Mouse (Mus musculus) neural tube, embryonic 11.5 days (tissue): Measurements from ENCODE around the gene Sugp2. TPM values are rescaled to one million over a fixed set of nuclear protein-coding genes. Genes with fewer than 3 reads are reported as not detected.

ENCODE experiments used
- ATAC-seq: fragments of 200-750 bp; cut with Nextera tagmentation; 2 replicates; pipeline ENCODE4 v1.8.0; 2017; ENCODE audit warnings: moderate number of reproducible peaks, mild to moderate bottlenecking, moderate TSS enrichment, moderate library complexity; ENCODE audit not compliant: insufficient read depth, low FRiP score, low TSS enrichment
- DNase-seq: peaks from one replicate; pipeline ENCODE4 v3.0.0-alpha.2; 2015; ENCODE audit warnings: low spot score
- H3K27ac ChIP-seq: fragments of 300-500 bp; sonication (generic); 2 replicates; pipeline ENCODE4 v1.5.1; 2014; ENCODE audit warnings: low read depth, mild to moderate bottlenecking, low read length
- H3K27me3 ChIP-seq: fragments of 300-500 bp; sonication (generic); 2 replicates; pipeline ENCODE4 v1.6.1; 2014; ENCODE audit warnings: mild to moderate bottlenecking, low read length, mixed read lengths; ENCODE audit not compliant: control insufficient read depth, insufficient read depth
- H3K36me3 ChIP-seq: fragments of 300-500 bp; sonication (generic); 2 replicates; pipeline ENCODE4 v1.6.1; 2014; ENCODE audit warnings: mild to moderate bottlenecking, low read length, moderate library complexity, mixed read lengths; ENCODE audit not compliant: control insufficient read depth, insufficient read depth
- H3K4me1 ChIP-seq: fragments of 300-500 bp; sonication (generic); 2 replicates; pipeline ENCODE4 v1.6.1; 2014; ENCODE audit warnings: low read length, mixed read lengths; ENCODE audit not compliant: control insufficient read depth, insufficient read depth
- H3K4me2 ChIP-seq: fragments of 300-500 bp; sonication (generic); 2 replicates; pipeline ENCODE4 v1.6.1; 2014; ENCODE audit warnings: low read depth, mild to moderate bottlenecking, moderate library complexity
- H3K4me3 ChIP-seq: fragments of 300-500 bp; sonication (generic); 2 replicates; pipeline ENCODE4 v1.5.1; 2014; ENCODE audit warnings: low read depth, low read length
- H3K9ac ChIP-seq: fragments of 300-500 bp; sonication (generic); 2 replicates; pipeline ENCODE4 v1.6.1; 2014; ENCODE audit warnings: mild to moderate bottlenecking, low read length
- H3K9me3 ChIP-seq: fragments of 300-500 bp; sonication (generic); 2 replicates; pipeline ENCODE4 v1.6.1; 2016; ENCODE audit warnings: low read length; ENCODE audit not compliant: control insufficient read depth
- WGBS: fragments of 180-500 bp; shearing (Covaris S2); extraction: QIAGEN DNeasy Blood & Tissue Kit; methylation state at CpG from one replicate; pipeline ENCODE4 v1.1.7; 2014; 5-methylcytosine and 5-hydroxymethylcytosine counted together
- polyA plus RNA-seq: library from polyadenylated mRNA; unstranded; fragments of >200 nt; fragmentation: Nextera tagmentation; extraction: Ambion mirVana; gene quantifications from 2 replicates; pipeline ENCODE4 v1.2.1, GENCODE M21; 2014

The Sugp2 gene
- polyA plus RNA-seq, 1 experiment from 2014 or later = 50.6 TPM

- Histone ChIP-seq H3K27ac (no peak overlapping the region), H3K4me2 (no peak overlapping the region), H3K27me3 (no peaks in the 10 kb centered on the region), H3K9ac (no peak overlapping the region), H3K36me3 (peaks cover 37% of the 10 kb centered on the region), H3K9me3 (no peaks in the 10 kb centered on the region), H3K4me1 (no peaks in the 10 kb centered on the region), H3K4me3 (no peak overlapping the region)
- WGBS = 89% methylated on average over 2 of the region's 2 CpGs
- DNase-seq (no peak), ATAC-seq (no peak)
Measured at GRCm38 (mm10) chr8:70259043-70259442, 25.0 kb downstream of the Sugp2 start.

DNA sequence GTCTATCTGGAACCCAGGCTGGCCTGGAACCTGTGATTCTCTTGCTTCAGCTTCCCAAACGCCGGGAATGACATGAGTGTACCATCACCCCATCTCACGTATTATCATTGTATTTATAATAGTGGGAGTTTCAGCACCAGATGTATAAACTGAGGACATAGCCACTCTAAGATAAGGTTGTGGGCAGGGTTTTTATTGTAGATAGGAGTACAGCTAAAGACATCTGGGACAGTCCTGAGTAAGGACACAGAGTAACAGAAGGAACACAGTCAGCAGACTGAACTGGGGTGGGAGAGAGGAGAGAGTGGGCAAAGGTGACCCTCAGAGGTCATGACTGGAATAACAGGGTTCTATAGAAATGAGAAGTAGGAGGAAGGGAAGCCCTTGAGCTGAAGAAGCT, 33.6 kb downstream of the Sugp2 start:
- no peak for DNase-seq
- Histone ChIP-seq H3K4me1 (no peaks in the 10 kb centered on the region), H3K9ac (no peak overlapping the region), H3K27me3 (no peaks in the 10 kb centered on the region), H3K27ac (no peak overlapping the region), H3K4me2 (no peak overlapping the region), H3K36me3 (peaks cover 7% of the 10 kb centered on the region), H3K4me3 (no peak overlapping the region), H3K9me3 (no peaks in the 10 kb centered on the region)
- 85% methylated on average over 3 of the region's 3 CpGs for WGBS
- no peak for ATAC-seq

DNA sequence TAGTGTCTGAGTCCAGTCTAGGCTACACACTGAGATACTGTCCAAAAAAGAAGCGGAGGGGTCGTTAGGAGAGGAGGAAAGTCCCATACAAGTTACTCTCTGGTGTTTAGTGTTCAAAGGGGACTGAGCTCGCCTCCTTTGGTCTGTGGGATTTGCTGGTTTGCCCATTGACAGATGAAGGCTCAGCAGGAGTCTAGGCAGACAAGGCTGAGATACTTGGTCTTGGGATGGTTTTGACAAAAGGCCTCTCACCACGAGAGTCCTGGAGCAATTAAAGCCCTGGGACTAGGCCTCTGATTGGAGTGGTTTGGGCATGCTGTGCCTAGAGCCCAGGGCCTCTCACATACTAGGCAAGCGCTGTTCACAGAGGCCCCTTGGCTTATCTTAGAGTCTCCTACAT, 34.3 kb downstream of the Sugp2 start:
- Histone ChIP-seq H3K4me1 (no peaks in the 10 kb centered on the region), H3K9me3 (no peaks in the 10 kb centered on the region), H3K27ac (no peak overlapping the region), H3K9ac (no peak overlapping the region), H3K36me3 (peaks cover 3% of the 10 kb centered on the region), H3K4me2 (no peak overlapping the region), H3K4me3 (no peak overlapping the region), H3K27me3 (no peaks in the 10 kb centered on the region)
- 45% methylated on average over 5 of the region's 5 CpGs for WGBS
- ATAC-seq (no peak), DNase-seq (no peak)

- WGBS = 60% methylated on average over 11 of the region's 11 CpGs
- 0 out of 2 replicates have a peak, but pooled peaks cover 2% of the 10 kb centered on the region for H3K36me3 ChIP-seq
- H3K4me1 ChIP-seq = no peaks in the 10 kb centered on the region
- ATAC-seq (no peak), DNase-seq (no peak)
- H3K9ac ChIP-seq = no peak overlapping the region
- no peaks in the 10 kb centered on the region for H3K27me3 ChIP-seq
- no peak overlapping the region for H3K4me3 ChIP-seq
- no peaks in the 10 kb centered on the region for H3K9me3 ChIP-seq
- H3K4me2 ChIP-seq = no peak overlapping the region
- no peak overlapping the region for H3K27ac ChIP-seq
Measured at GRCm38 (mm10) chr8:70268799-70269565, 35.0 kb downstream of the Sugp2 start.

GRCm38 (mm10) chr8:70272949-70273348, 38.9 kb downstream of the Sugp2 start:
- DNase-seq (no peak), ATAC-seq (no peak)
- H3K9me3 ChIP-seq = no peaks in the 10 kb centered on the region
- H3K9ac ChIP-seq = no peak overlapping the region
- 64% methylated on average over 3 of the region's 3 CpGs for WGBS
- H3K36me3 ChIP-seq = no peaks in the 10 kb centered on the region
- H3K27ac ChIP-seq = no peak overlapping the region
- H3K4me1 ChIP-seq = no peaks in the 10 kb centered on the region
- H3K4me3 ChIP-seq = no peak overlapping the region
- H3K4me2 ChIP-seq = no peak overlapping the region
- H3K27me3 ChIP-seq = no peaks in the 10 kb centered on the region

DNA sequence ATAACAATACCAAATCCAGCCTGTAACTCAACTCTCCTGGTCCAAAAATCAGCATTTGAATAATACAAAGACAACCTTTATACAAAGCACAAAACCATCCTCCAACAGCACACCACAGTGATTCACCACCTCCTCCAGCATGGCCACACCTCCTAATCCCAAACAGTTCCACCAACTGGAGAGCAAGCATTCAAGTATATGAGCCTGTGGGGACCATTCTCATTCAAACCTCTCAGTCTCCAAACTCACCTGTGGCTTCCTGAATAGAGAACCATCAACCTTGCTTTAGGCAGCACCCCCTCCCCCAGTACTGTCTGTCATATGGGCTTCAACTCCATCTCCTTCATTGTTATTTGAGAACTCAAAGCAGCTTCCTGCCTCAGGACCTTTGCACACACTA, 40.3 kb downstream of the Sugp2 start:
- H3K4me1 ChIP-seq = no peaks in the 10 kb centered on the region
- H3K9me3 ChIP-seq = no peaks in the 10 kb centered on the region
- H3K4me2 ChIP-seq = no peak overlapping the region
- H3K27ac ChIP-seq = no peak overlapping the region
- ATAC-seq (no peak), DNase-seq (no peak)
- no peaks in the 10 kb centered on the region for H3K36me3 ChIP-seq
- H3K9ac ChIP-seq = no peak overlapping the region
- no peak overlapping the region for H3K4me3 ChIP-seq
- no peaks in the 10 kb centered on the region for H3K27me3 ChIP-seq

- Histone ChIP-seq H3K4me3 (no peak overlapping the region), H3K9ac (no peak overlapping the region), H3K4me1 (no peaks in the 10 kb centered on the region), H3K4me2 (no peak overlapping the region), H3K27ac (no peak overlapping the region), H3K27me3 (no peaks in the 10 kb centered on the region), H3K9me3 (no peaks in the 10 kb centered on the region), H3K36me3 (no peaks in the 10 kb centered on the region)
- WGBS = 81% methylated on average over 3 of the region's 3 CpGs
- DNase-seq = no peak
- ATAC-seq = no peak
Measured at GRCm38 (mm10) chr8:70276476-70276875, 42.5 kb downstream of the Sugp2 start.

GRCm38 (mm10) chr8:70278175-70278574, 44.1 kb downstream of the Sugp2 start:
- no peak overlapping the region for H3K27ac ChIP-seq
- no peak overlapping the region for H3K4me2 ChIP-seq
- H3K36me3 ChIP-seq = no peaks in the 10 kb centered on the region
- H3K9me3 ChIP-seq = no peaks in the 10 kb centered on the region
- no peaks in the 10 kb centered on the region for H3K27me3 ChIP-seq
- H3K4me3 ChIP-seq = no peak overlapping the region
- no peak for DNase-seq
- WGBS = 77% methylated on average over 15 of the region's 15 CpGs
- H3K9ac ChIP-seq = no peak overlapping the region
- no peaks in the 10 kb centered on the region for H3K4me1 ChIP-seq
- ATAC-seq = no peak

DNA sequence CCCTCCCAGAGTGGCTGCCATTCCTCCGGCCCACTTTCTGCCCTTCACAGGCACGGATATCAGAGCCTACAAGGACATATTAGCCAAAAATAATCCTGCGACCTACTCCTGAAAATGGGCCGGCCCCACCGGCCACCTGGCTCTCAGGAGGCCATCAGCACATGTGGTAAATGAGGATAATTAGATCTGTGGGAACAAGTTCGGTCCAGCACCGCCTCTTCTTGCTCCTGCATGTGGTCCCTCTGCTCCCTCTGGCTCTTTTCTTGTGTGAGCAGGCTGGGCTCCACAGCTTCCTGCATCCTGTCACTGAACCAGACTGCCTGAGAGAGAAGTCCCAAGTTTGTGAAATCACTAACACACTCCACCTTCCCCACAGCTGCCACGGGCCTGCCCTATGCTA, 45.2 kb downstream of the Sugp2 start:
- no peaks in the 10 kb centered on the region for H3K27me3 ChIP-seq
- H3K36me3 ChIP-seq = no peaks in the 10 kb centered on the region
- ATAC-seq = no peak
- H3K4me2 ChIP-seq = no peak overlapping the region
- no peak overlapping the region for H3K27ac ChIP-seq
- 63% methylated on average over 8 of the region's 8 CpGs for WGBS
- DNase-seq = no peak
- H3K9ac ChIP-seq = no peak overlapping the region
- no peaks in the 10 kb centered on the region for H3K9me3 ChIP-seq
- H3K4me3 ChIP-seq = no peak overlapping the region
- no peaks in the 10 kb centered on the region for H3K4me1 ChIP-seq
